Mouse (Mus musculus): ENCODE data around the gene Zfp605. TPM values are rescaled to one million over a fixed set of nuclear protein-coding genes. Genes with fewer than 3 reads are reported as not detected.

Zfp605 gene
- total RNA-seq, 2 experiments from 2014 or later: 2.7 to 2.9 TPM

Other genes with a start within 250 kb of the Zfp605 start
- 1 to 10 TPM; 2.8 to 5.4 TPM for gene Gm15446, start 186.7 kb upstream of the Zfp605 start, total RNA-seq (2021)
- gene Zfp932, start 113.6 kb upstream of the Zfp605 start, total RNA-seq (2021): 1 to 10 TPM; 6.0 to 7.1 TPM
- gene Gm17655, start 37.6 kb upstream of the Zfp605 start, total RNA-seq (2021): 1 to 10 TPM; 1.7 to 3.0 TPM
- gene Gm35315, start 15.7 kb upstream of the Zfp605 start, total RNA-seq (2021): under 1 TPM in 1 of 2 experiments, not detected in 1; 0.08 TPM
- gene Plcxd1, start 10.1 kb upstream of the Zfp605 start, total RNA-seq (2021): not detected
- gene Gtpbp6, start 1.9 kb upstream of the Zfp605 start, total RNA-seq (2021): 10 to 100 TPM; 27.2 to 28.8 TPM
- gene Chfr, start 25.8 kb downstream of the Zfp605 start, total RNA-seq (2021): 10 to 100 TPM; 13.2 to 13.8 TPM
- gene Golga3, start 66.6 kb downstream of the Zfp605 start, total RNA-seq (2021): 10 to 100 TPM; 49.4 to 50.0 TPM
- gene Ankle2, start 120.9 kb downstream of the Zfp605 start, total RNA-seq (2021): 10 to 100 TPM; 29.4 to 30.5 TPM
- 10 to 100 TPM; 34.2 to 35.4 TPM for gene Pgam5, start 159.8 kb downstream of the Zfp605 start, total RNA-seq (2021)
- 100 to 1,000 TPM; 100 to 125 TPM for gene Pxmp2, start 176.1 kb downstream of the Zfp605 start, total RNA-seq (2021)
- gene Pole, start 176.2 kb downstream of the Zfp605 start, total RNA-seq (2021): 1 to 10 TPM; 2.0 to 2.9 TPM
- gene P2rx2, start 233.1 kb downstream of the Zfp605 start, total RNA-seq (2021): not detected
- gene Lrcol1, start 234.6 kb downstream of the Zfp605 start, total RNA-seq (2021): not detected

All from heart, postnatal 36 days (tissue).